Mouse (Mus musculus): ENCODE data around the gene Tsen34. TPM values are rescaled to one million over a fixed set of nuclear protein-coding genes. Genes with fewer than 3 reads are reported as not detected.

Tsen34 gene
- polyA plus RNA-seq, 1 experiment from 2014 or later: 46.1 TPM

- no peak for ATAC-seq
Observed at GRCm38 (mm10) chr7:3684698-3685097, 8.0 kb upstream of the Tsen34 start.

DNA sequence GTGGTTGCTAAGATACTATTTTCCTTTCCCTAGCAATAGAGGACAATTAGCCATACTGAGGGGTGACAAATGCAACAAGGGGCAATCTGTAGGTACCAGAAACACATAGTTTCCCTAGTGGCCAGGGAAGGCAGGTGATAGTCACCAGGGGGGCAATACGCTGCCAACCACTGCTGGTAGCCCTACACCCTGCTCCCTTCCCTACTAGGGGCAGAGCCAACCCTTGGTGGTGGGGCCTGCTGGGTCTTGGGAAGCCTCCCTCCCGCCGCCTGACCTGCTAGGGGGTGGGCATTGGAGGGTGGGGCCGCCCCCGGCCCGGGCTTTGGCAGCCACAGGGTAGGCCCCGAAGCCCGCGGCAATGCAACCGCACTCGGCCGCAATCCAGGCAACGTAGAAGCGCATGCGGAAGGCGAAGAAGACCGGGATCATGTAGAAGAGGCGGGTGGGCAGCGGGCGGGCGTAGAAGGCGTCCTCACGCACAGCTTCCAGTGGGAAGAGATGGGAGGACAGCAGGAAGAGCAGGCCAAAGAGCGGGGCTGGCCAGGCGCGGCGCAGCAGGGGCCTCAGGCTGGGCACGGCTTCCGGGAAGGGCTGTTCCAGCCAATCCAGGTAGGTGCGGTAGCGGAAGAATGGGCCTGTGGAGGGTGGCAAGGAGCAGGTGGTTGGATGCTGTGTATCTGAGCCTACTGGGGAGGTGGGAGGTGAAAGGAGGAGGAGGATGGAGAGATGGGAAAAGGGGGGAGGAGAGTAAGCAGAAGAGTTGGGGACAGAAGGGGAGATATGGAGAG lies 7.1 kb upstream of the Tsen34 start:
- TF ChIP-seq EP300 (IDR thresholded peaks at IDR 0.05; ENCODE audit: low read depth) (no peak), CTCF (IDR thresholded peaks at IDR 0.05; ENCODE audit: low read depth) (no peak)
- H3K4me3 ChIP-seq (ENCODE audit: low read depth, low read length): no peak overlapping the region
- H3K4me1 ChIP-seq (ENCODE audit: insufficient read depth): no peaks in the 10 kb centered on the region
- ATAC-seq (no peak), DNase-seq (no peak)
- no peak overlapping the region for H3K9ac ChIP-seq (replicated peaks)
- no peak overlapping the region for H3K27ac ChIP-seq (ENCODE audit: low read depth)
- 87% methylated on average over 31 of the region's 31 CpGs for WGBS (ENCODE audit: insufficient replicate concordance)
- H3K9me3 ChIP-seq (ENCODE audit: low read length): no peaks in the 10 kb centered on the region
- H3K27me3 ChIP-seq (ENCODE audit: insufficient read depth, low read length): no peaks in the 10 kb centered on the region
- H3K36me3 ChIP-seq (replicated peaks; ENCODE audit: insufficient read depth, low read length): peaks cover 27% of the 10 kb centered on the region
- H3K4me2 ChIP-seq (ENCODE audit: low read depth, low read length): no peak overlapping the region

More at GRCm38 (mm10) chr7:3684698-3685097, 8.0 kb upstream of the Tsen34 start:
- no peak for TF ChIP-seq EP300 (IDR thresholded peaks at IDR 0.05; ENCODE audit: low read depth)
- no peak for TF ChIP-seq CTCF (IDR thresholded peaks at IDR 0.05; ENCODE audit: low read depth)
- no peak overlapping the region for H3K27ac ChIP-seq (ENCODE audit: low read depth)
- no peak overlapping the region for H3K4me3 ChIP-seq (ENCODE audit: low read depth, low read length)
- no peak for DNase-seq
- 86% methylated on average over 8 of the region's 8 CpGs for WGBS (ENCODE audit: insufficient replicate concordance)
- peaks cover 27% of the 10 kb centered on the region for H3K36me3 ChIP-seq (replicated peaks; ENCODE audit: insufficient read depth, low read length)
- H3K4me2 ChIP-seq (ENCODE audit: low read depth, low read length): no peak overlapping the region
- H3K4me1 ChIP-seq (ENCODE audit: insufficient read depth): no peaks in the 10 kb centered on the region
- H3K9ac ChIP-seq (replicated peaks): no peak overlapping the region
- H3K27me3 ChIP-seq (ENCODE audit: insufficient read depth, low read length): no peaks in the 10 kb centered on the region
- H3K9me3 ChIP-seq (ENCODE audit: low read length): no peaks in the 10 kb centered on the region

DNA sequence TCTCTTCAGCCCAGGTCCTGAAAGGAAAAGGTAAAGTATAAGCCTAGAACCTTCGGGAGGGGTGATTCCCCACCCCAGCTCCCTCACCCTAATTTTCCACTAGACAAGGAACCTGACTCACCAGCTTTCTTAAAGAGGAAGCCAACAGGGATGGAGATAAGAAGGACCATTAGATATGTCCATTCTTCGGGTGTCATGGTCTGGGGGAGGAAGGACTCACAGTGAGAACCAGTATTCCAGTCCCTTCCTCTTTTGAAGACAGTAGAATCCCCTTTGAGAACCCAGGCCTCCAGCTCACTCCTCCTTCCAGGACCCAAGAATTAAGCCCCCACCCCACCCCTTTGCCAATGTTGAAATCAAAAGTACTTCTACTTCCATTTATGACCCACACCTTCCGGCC lies 744 bp upstream of the Tsen34 start:
- no peaks in the 10 kb centered on the region for H3K27me3 ChIP-seq (ENCODE audit: insufficient read depth, low read length)
- H3K36me3 ChIP-seq (replicated peaks; ENCODE audit: insufficient read depth, low read length): peaks cover 11% of the 10 kb centered on the region
- TF ChIP-seq EP300 (IDR thresholded peaks at IDR 0.05; ENCODE audit: low read depth) (no peak), CTCF (IDR thresholded peaks at IDR 0.05; ENCODE audit: low read depth) (no peak)
- DNase-seq (no peak), ATAC-seq (no peak)
- peaks cover 19% of the 10 kb centered on the region for H3K4me1 ChIP-seq (ENCODE audit: insufficient read depth)
- peak overlapping the region; percentile 73 for H3K4me3 ChIP-seq (ENCODE audit: low read depth, low read length)
- 0 out of 2 replicates have a peak overlapping the region, but pooled peaks have one; percentile 88 for H3K27ac ChIP-seq (ENCODE audit: low read depth)
- H3K9ac ChIP-seq (replicated peaks): peak overlapping the region; percentile 79
- peak overlapping the region; percentile 93 for H3K4me2 ChIP-seq (ENCODE audit: low read depth, low read length)
- H3K9me3 ChIP-seq (ENCODE audit: low read length): no peaks in the 10 kb centered on the region
- 15% methylated on average over 3 of the region's 3 CpGs for WGBS (ENCODE audit: insufficient replicate concordance)

DNA sequence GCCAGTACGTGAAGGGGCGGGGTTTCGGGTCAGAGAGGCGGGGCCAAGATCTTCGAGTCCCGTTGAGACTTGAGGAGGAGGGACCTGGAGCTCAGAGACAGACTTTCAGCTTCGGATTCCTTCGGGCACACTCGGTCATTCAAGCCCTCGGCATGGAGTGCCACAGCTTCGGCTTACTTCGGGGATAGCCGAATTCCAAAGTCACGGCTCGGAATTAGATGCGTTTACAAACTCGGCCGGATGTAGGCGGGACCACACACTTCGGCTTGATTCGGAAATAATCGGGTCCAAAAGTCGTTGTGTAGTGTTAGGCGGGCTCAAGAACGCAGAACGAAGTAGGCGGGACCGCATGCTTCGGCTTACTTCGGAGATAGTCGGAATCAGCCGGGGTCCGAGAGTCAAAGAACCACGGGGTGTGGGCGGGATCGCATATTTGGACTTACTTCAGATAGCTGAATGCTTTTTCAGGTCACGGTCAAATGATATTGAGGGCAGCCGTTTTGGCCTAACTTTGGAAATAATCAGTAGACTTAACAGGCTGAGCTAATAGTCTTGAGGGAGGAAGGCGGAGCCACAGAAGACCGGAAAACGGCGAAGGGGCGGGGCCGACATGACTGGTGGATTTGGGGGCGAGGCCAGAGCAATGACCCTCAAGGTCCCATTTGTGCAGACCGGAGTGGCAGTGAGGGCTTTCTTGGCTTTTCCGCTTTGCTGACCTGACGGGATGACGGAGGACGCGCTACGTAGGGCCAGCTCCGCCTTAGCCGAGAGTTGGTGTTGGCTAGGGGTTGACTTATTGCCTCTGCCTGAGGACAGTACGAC lies 535 bp downstream of the Tsen34 start, which contains the start of gene Mboat7:
Mboat7 (minus strand) TSS at position 537 of the 822 bp plus-strand sequence.
- peak within 1 kb of the TSS; percentile 79 for H3K9ac ChIP-seq (replicated peaks)
- H3K27me3 ChIP-seq (ENCODE audit: insufficient read depth, low read length): no peaks in the 10 kb centered on the region
- no peak for TF ChIP-seq CTCF (IDR thresholded peaks at IDR 0.05; ENCODE audit: low read depth)
- TF ChIP-seq EP300 (IDR thresholded peaks at IDR 0.05; ENCODE audit: low read depth): no peak; the same call in 1 of the 2 replicates
- peak within 1 kb of the TSS; percentile 73 for H3K4me3 ChIP-seq (ENCODE audit: low read depth, low read length)
- H3K36me3 ChIP-seq (replicated peaks; ENCODE audit: insufficient read depth, low read length): peaks cover 10% of the 10 kb centered on the region
- H3K4me1 ChIP-seq (ENCODE audit: insufficient read depth): peaks cover 19% of the 10 kb centered on the region
- H3K4me2 ChIP-seq (ENCODE audit: low read depth, low read length): peak within 1 kb of the TSS; percentile 93
- ATAC-seq: peak; percentile 85
- no peaks in the 10 kb centered on the region for H3K9me3 ChIP-seq (ENCODE audit: low read length)
- peak; percentile 94 for DNase-seq
- under 1% methylated on average over 55 of the region's 55 CpGs for WGBS (ENCODE audit: insufficient replicate concordance)
- H3K27ac ChIP-seq (ENCODE audit: low read depth): peak within 1 kb of the TSS; percentile 88

- H3K4me1 ChIP-seq (ENCODE audit: insufficient read depth): peaks cover 19% of the 10 kb centered on the region
- H3K9ac ChIP-seq (replicated peaks): peak overlapping the region; percentile 79
- no peaks in the 10 kb centered on the region for H3K27me3 ChIP-seq (ENCODE audit: insufficient read depth, low read length)
- ATAC-seq: no peak; the same call in 1 of the 2 replicates
- WGBS (ENCODE audit: insufficient replicate concordance): under 1% methylated on average over 18 of the region's 18 CpGs
- no peak for TF ChIP-seq CTCF (IDR thresholded peaks at IDR 0.05; ENCODE audit: low read depth)
- no peak for TF ChIP-seq EP300 (IDR thresholded peaks at IDR 0.05; ENCODE audit: low read depth)
- H3K4me2 ChIP-seq (ENCODE audit: low read depth, low read length): peak overlapping the region; percentile 93
- H3K36me3 ChIP-seq (replicated peaks; ENCODE audit: insufficient read depth, low read length): peaks cover 10% of the 10 kb centered on the region
- no peaks in the 10 kb centered on the region for H3K9me3 ChIP-seq (ENCODE audit: low read length)
- H3K27ac ChIP-seq (ENCODE audit: low read depth): peak overlapping the region; percentile 88
- peak overlapping the region; percentile 73 for H3K4me3 ChIP-seq (ENCODE audit: low read depth, low read length)
- DNase-seq: no peak
Observed at GRCm38 (mm10) chr7:3693809-3694075, 1.1 kb downstream of the Tsen34 start.
